Mouse (Mus musculus): ENCODE measurements around the gene Psmb11.

- no peak for TF ChIP-seq EP300 (optimal IDR thresholded peaks at IDR 0.05)
- peak; percentile 65 for TF ChIP-seq CTCF (IDR thresholded peaks at IDR 0.05; ENCODE audit: low read depth)
These were observed 24.1 kb upstream of the Psmb11 start for GRCm38 (mm10) chr14:54597084-54597483.

Measured in stomach, postnatal 0 days (tissue).